Mouse (Mus musculus) right cerebral cortex, adult 18-20 months (tissue): ENCODE measurements at regions not wholly inside any gene's neighbourhood (a gene's known extent, or its start where the extent isn't known, plus 50 kb on each side); places are given as distances from the start of the nearest gene placed in this dataset.

Source experiments
- DNase-seq: peaks from one replicate; pipeline ENCODE4 v3.0.0; 2022; ENCODE audit warnings: mixed read lengths

DNA sequence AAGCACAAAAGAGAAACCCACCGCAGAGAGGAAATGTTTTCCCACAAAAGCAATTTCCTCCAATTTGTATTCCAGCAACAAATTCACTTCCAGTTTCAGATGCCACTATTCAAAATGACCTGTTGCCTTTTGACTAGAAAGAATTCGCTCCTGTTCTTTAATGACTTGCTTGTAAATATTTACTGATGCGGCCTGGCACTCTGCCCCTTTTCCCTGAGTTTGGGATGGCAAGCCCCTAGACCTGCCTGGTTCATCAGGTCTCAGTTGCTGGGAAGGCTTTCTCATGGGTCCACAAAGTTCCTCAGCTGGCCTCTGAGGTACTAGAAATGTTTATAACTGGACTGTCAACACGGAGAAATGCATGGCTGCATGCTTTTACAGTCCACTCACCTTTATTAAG, 161.7 kb upstream of the Phactr1 start:
- no peak for DNase-seq

- DNase-seq: no peak
Observed at GRCm38 (mm10) chr13:42522553-42522952, 157.9 kb upstream of the Phactr1 start.

DNA sequence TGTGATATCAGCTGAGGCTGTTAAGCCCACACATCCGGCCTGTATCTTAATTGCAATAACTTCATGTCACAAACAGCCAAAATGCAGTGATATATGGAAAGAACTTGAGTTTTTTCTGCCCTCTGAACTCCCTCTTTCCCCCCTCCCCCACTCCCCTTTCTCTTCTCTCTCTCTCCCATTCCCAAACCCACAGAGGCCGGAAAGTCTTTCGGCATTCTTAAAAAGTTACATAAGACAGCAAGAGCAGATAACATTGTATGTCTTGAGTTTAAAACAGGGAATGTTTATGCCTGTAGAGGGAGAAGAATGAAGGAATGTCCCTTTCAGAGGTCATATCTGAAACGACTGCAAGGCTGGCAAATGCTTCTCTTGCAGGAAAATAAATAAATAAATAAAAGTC, 154.3 kb upstream of the Phactr1 start:
- no peak for DNase-seq

DNA sequence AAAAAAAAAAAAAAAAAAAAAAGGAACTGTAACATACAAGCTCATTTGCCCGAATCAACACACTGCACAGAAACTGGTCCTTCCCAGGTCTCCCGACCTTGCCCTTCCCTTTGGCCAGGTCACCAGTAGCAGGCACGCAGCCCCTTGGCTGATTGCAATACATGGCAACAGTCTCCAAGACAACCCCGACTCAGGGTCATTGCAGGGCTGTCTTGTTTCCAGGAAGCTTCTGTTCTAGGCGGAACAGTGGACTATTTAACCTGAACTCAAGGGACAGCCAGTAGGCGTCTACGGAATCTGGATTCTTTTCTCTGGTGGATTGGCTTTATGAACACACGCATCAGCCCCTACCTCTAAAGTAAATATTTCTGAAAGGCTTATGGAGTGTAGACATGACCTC, 153.5 kb upstream of the Phactr1 start:
- peak; percentile 11 for DNase-seq

- no peak for DNase-seq
Observed at GRCm38 (mm10) chr13:42528169-42528568, 152.3 kb upstream of the Phactr1 start.

- DNase-seq: peak; percentile 74
Observed at GRCm38 (mm10) chr13:42536501-42537210, 143.8 kb upstream of the Phactr1 start.

DNA sequence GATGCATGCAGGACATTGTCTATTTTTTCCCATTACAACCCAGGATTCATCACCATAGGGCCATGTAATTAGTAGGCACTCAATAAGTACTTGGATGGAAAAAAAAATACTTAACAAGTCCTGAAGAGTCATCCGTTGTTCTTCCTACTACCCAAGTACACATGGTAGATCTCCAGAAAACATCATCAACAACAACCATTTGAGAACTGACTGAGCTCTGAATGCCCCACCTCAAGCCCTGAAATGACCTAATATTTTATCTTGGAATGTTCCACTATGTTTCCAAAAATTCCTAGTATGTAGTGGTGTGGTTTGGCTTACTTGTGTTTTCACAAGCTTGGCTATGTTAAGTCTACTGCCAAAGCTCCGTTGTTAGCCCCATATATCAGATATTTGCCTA, 142.4 kb upstream of the Phactr1 start:
- DNase-seq: no peak

DNA sequence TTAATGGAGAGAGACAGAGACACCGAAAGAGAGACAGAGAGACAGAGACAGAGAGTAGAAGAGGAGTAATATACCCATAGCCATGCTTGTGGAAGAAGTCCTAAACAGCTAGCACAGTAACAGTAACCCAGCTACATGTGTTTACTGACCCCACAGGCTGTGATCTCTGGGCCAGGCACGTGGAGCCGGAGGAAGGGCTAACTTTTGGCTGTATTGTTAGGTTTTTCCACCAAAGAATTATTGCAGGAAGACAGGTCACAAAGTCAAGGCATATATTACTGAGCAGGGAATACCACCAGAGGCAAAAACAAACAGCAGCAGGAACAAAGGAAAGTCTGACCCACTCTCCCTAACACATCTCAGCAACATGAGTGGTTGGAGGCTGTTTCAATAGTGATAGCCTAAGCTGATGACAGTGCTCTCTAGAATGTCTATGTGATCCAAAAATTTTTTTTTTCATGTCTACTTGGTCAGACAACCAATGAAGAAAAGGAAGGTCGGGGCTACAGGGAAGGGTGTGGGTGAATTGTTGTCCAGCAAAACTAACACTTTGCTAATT, 135.8 kb upstream of the Phactr1 start:
- no peak for DNase-seq

GRCm38 (mm10) chr13:42546389-42546788, 134.0 kb upstream of the Phactr1 start:
- peak; percentile 10 for DNase-seq

DNA sequence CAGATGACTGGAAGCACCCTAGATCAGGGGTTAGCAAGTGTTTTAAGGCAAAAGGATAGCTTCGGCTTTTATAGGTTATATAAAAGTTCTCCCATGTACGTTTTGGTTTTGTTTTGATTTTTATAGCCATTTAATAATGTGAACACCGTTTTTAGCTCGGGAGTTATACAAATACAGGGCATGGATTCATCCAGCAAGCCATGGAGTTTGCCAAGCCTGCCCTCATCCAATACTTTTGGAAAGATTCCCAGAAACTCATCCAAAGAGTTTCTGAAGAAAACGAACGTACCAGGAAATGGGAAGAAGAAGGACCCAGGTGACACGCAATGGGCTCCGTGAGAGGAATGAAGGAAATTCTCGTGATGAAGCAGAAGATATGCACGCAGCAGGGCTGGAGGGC, 133.6 kb upstream of the Phactr1 start:
- peak; percentile 5 for DNase-seq

- DNase-seq: peak; percentile 5
Observed at GRCm38 (mm10) chr13:42549021-42549559, 131.3 kb upstream of the Phactr1 start.

DNA sequence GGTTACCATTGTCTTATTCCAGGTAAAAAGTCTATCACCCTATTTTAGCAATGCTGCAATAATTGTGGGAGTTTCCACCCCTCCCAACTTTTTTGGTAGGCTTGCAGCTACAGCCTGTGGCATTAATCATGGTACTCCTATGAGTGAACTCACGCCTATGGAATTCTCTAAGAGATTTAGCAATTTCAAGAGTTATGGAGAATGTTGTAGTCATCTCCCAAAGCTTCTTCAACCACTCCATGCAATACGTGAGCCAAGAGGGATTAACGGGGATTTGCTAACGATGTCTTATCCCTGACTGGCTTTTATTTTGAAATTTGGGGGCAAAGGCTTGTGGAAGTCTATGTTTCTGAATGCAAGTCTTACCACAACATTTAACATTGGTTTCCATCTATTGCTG, 125.5 kb upstream of the Phactr1 start:
- no peak for DNase-seq

DNA sequence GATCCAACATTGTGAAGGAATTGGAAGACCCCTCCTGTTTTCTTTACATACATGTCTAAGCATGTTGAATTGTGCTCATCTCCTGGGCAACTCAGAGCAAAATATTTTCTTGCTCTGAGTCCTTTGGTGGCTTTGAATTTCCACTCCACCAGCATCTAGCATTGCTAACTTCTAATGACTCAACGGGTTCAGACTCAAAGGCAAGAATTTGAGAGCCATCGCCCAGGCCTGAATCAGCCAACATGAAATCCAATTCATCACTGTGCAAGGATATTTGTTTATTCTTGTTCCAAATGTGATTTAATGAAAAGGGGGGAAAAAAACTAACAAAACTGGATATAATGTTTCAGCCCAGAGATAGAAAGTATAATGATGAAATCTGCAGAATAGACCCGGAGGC, 121.9 kb upstream of the Phactr1 start:
- DNase-seq: no peak

DNA sequence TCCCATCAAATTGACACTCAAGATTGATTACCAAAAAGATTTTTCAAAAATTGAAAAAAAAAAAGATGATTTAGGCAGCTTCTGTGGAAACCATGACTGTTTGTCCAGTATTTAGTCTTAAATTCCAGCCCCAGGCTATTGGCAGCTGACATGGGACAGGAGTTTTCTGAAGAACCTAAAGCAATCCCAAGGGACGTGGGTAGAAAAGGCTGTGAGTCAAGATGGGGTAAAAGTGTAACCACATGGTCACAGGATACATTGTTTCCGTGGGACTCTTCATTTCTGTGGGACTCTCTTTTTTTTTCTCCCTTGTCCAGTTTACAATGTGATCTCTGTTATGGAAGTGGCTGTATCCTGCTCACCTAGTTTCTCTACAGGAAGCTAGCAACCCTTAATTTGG, 119.0 kb upstream of the Phactr1 start:
- DNase-seq: no peak

DNA sequence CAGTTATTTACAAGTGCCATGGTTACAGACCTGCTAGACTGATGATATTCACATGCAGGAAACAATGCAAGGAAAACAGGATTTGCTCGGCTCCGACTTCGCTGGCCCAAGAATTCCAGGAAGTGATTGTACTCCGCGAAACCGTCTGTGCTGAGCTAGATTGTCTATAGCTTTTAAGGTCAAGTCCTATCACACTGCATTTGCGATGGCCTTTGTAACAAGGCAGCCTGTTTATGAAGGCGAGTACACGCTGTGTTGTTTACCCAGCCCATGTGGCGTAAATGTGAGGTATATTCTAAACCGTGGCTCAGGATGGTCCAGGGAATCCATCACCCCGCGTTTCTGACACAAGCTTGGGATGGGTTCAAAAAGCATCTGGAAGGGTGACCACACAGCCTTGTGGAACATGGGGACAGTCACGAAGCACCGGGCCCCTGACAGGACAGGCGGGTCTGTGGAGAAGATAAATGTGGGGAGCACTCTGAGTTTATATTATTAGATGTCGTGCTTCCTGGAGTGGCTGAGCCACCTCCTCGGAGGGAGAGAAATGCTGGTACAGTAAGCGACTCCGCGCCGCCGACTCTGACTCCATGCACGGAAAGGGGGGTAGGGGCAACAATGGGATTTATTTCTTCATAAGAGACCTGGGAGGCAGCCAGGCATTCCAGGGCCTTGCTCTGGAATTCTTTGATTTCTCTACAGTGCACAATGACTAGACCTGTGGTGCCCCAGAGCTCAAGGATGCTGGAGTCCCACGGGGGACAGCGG, 114.9 kb upstream of the Phactr1 start:
- no peak for DNase-seq

DNA sequence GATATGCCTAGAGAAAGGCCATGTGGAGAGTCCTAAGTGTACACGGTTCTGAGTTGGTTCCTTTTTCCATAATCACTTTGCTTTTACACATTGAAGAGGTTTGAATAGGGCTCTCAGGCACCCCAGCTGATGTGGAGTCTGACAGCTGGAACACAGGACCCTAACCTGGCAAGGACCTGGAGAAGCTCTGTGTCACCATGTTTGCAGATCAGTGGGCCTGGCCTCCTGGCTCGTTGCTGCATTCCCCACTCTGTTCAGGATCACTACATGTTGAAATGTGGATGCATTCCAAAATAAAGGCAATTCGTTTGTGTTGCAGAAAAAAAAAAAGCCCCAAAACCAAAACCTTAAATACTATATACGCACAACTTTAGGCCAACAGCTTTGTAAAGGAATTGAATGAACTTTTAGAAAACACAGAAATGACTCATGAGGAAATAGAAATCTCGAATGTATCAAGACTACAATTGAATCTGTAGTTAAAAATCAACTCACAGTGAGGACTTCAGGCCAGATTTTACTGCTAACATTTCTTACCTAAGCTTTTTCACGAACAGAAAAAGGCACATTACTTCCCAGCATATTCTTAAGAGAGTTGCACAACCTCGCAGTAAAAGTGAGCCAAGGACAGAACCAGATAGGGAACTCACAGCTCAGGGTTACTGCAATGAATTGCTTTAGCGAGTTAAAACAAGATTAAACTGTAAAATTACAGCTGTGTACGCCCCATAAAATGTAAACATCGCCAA, 109.6 kb upstream of the Phactr1 start:
- no peak for DNase-seq

DNA sequence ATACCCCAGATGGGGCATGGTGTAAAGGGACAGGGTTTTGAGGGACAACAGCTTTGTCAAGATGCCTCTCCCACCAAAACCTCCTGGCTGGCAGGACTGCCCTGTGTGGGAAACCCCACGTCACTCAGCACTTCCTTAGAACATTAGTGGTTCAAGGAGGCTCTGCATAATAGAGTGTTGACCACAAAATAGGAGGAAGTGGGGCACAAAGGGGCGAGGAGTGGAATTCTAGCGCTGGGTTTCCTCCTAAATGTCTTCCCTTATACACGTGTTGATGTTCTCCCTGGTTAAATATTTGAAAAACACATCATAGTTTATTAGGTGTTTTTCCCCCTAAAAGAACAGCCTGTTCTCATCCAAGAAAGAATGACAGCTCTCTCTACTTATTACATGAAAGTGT, 106.2 kb upstream of the Phactr1 start:
- DNase-seq: no peak

DNA sequence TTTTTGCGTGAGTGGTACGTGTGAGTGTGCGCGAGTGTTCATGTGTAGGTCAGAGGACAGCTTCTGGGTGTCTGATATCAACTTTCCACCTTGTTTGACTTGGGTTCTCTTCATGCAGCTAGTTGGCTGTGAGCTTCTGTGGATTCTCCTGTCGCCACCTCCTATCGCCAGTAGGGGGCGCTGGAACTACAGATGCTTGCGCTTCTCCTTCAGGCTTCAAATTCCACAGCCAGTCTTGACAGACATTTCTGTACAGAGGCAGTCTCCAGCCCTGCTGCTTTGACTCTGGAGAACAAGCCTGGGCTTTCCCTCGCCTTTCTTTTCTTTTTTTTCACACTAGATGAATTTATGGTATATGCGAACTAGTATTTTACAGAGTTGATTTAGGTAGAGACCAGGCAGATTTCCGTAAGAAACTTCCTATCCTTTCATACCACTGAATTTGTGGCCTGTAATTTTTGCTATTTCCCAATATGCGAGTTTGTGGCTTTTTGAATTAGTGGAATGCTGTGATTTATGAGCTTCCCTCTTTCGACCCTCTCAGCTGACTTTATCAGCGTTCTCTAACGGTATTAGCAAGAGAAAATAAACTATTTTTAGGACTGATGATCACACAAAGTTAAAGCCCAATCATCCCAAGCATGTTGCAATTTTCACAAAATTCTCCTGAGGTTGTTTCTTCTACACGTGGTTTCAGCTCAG, 104.5 kb upstream of the Phactr1 start:
- DNase-seq: peak; percentile 85

DNA sequence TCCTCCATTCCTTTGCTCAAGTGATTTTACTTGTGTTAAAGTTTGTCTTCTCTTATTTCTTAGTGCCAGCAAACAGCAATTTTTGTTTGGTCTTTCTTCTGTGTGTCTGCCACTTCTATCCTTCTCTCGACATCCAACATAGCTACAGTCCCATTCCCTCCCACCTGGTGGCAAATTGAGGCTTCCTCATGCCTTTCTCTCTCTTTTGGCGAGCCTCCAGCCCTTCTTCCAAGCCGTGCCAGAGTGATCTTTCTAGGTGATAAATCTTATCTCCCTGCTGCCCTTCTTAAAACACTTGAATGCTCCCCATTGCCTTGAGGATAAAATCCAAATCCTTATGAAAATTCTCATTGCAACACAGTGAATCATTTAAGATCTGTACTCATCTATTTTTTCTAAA, 101.0 kb upstream of the Phactr1 start:
- no peak for DNase-seq

- no peak for DNase-seq
Observed at GRCm38 (mm10) chr13:42589136-42589535, 91.3 kb upstream of the Phactr1 start.

- DNase-seq: no peak
Observed at GRCm38 (mm10) chr13:42589607-42590006, 90.8 kb upstream of the Phactr1 start.

- no peak for DNase-seq
Observed at GRCm38 (mm10) chr13:42590415-42590814, 90.0 kb upstream of the Phactr1 start.

DNA sequence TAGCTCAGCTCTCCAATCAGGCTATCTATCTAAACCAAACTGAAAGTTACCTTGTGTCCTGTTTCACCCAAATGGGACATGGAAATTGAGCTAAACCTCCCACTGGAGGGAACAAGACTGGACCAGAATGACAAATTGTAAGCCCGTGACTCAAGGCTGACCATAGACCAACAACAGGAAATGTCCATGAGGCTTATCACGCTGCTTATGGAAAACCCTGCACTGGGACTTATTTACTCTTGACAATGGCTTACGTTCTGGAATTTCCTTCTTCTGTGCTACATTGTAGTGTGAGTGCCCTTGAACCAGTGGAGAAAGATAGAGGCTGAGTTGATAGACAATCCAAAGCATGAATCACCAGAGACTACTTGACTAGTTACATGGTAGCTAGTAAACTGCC, 87.5 kb upstream of the Phactr1 start:
- no peak for DNase-seq
